Mouse (Mus musculus): ENCODE data around the gene Tnrc18. TPM values are rescaled to one million over a fixed set of nuclear protein-coding genes. Genes with fewer than 3 reads are reported as not detected.
A peak's percentile ranks its signal among the peaks of the same experiment; 100 is the strongest.

Tnrc18 gene
- total and polyA plus RNA-seq, 2 experiments from 2014 or later: 23.4 to 116 TPM

DNA sequence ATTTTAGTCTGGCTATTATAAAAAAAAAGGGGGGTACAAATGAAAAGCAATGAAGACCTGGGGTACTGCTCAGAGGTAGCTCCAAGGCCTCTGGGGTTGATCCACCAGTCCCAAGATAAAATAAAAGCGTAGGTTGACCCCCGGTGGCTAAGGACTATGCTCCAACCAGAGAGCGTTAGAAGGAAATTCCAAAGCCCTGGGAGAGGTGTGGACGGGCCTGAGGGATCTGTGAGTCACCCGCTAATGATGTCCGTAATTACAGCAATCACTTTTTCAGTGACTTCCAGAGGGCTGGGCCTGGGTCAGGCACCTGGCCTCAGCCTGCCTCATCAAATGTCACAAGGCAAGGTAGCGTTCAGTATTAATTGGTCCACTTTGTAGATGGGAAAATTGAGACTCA lies 9.8 kb downstream of the Tnrc18 start:
- Histone ChIP-seq H3K27me3 (ENCODE audit: insufficient read depth, low read length) (no peaks in the 10 kb centered on the region), H3K9ac (no peak overlapping the region), H3K4me1 (ENCODE audit: insufficient read depth) (peaks cover 41% of the 10 kb centered on the region), H3K4me3 (ENCODE audit: low read depth, low read length) (no peak overlapping the region), H3K27ac (ENCODE audit: low read depth, low read length) (no peak overlapping the region), H3K36me3 (ENCODE audit: insufficient read depth) (peaks cover 20% of the 10 kb centered on the region), H3K9me3 (ENCODE audit: low read length) (no peaks in the 10 kb centered on the region), H3K4me2 (ENCODE audit: low read depth) (no peak overlapping the region)
- WGBS: 76% methylated on average over 7 of the region's 7 CpGs
- no peak for ATAC-seq
- TF ChIP-seq CTCF (IDR thresholded peaks at IDR 0.05; ENCODE audit: low read depth): no peak
- no peak for DNase-seq

DNA sequence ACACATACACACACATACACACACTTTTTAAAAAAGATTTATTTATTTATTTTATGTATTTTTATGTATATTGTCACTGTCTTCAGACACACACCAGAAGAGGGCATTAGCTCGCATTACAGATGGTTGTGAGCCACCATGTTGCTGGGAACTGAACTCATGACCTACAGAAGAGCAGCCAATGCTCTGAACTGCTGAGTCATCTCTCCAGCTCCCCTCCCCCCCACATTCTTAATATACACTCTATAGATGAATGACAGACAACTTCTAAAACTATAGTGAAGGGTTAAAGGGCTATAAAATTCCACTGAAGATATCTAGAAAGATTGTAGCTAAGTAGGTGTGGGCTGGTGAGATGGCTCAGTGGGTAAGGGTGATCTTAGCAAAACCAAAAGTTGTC lies 13.7 kb downstream of the Tnrc18 start:
- Histone ChIP-seq H3K9me3 (ENCODE audit: low read length) (no peaks in the 10 kb centered on the region), H3K4me1 (ENCODE audit: insufficient read depth) (peaks cover 27% of the 10 kb centered on the region), H3K27ac (ENCODE audit: low read depth, low read length) (no peak overlapping the region), H3K27me3 (ENCODE audit: insufficient read depth, low read length) (no peaks in the 10 kb centered on the region), H3K4me3 (ENCODE audit: low read depth, low read length) (no peak overlapping the region), H3K9ac (no peak overlapping the region), H3K4me2 (ENCODE audit: low read depth) (no peak overlapping the region), H3K36me3 (ENCODE audit: insufficient read depth) (0 out of 2 replicates have a peak, but pooled peaks cover 7% of the 10 kb centered on the region)
- 83% methylated on average over 1 of the region's 1 CpGs for WGBS
- ATAC-seq (no peak), DNase-seq (no peak)
- no peak for TF ChIP-seq CTCF (IDR thresholded peaks at IDR 0.05; ENCODE audit: low read depth)

DNA sequence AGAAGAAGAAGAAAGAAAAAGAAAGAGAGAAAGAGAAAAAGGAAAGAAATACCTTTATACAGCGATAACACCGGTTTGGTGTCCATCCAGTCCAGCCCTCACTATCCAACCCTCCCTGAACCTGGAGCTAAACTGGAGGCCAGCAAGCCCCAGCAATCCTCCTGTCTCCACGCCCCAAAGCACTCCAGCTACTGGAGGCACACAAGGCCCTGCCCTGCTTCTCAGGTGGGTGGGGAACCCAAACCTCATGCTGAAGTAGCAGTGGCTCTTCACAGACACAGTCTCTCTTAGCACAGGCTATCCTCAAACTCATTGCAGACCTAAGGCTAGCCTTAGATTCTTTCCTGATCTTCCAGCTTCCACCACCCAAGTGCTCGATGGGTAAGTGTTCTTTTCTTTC lies 14.6 kb downstream of the Tnrc18 start:
- Histone ChIP-seq H3K27me3 (ENCODE audit: insufficient read depth, low read length) (no peaks in the 10 kb centered on the region), H3K4me2 (ENCODE audit: low read depth) (no peak overlapping the region), H3K4me3 (ENCODE audit: low read depth, low read length) (no peak overlapping the region), H3K4me1 (ENCODE audit: insufficient read depth) (peaks cover 30% of the 10 kb centered on the region), H3K9ac (no peak overlapping the region), H3K9me3 (ENCODE audit: low read length) (no peaks in the 10 kb centered on the region), H3K36me3 (ENCODE audit: insufficient read depth) (0 out of 2 replicates have a peak, but pooled peaks cover 7% of the 10 kb centered on the region), H3K27ac (ENCODE audit: low read depth, low read length) (peak overlapping the region; percentile 40; the same call in 1 of the 2 replicates)
- no peak for TF ChIP-seq CTCF (IDR thresholded peaks at IDR 0.05; ENCODE audit: low read depth)
- ATAC-seq (no peak), DNase-seq (no peak)
- WGBS: 65% methylated on average over 4 of the region's 4 CpGs

- H3K4me1 ChIP-seq (ENCODE audit: insufficient read depth): peaks cover 30% of the 10 kb centered on the region
- H3K27me3 ChIP-seq (ENCODE audit: insufficient read depth, low read length): no peaks in the 10 kb centered on the region
- peak overlapping the region; percentile 57 for H3K27ac ChIP-seq (ENCODE audit: low read depth, low read length)
- DNase-seq: no peak
- WGBS: 52% methylated on average over 2 of the region's 2 CpGs
- H3K36me3 ChIP-seq (ENCODE audit: insufficient read depth): 0 out of 2 replicates have a peak, but pooled peaks cover 7% of the 10 kb centered on the region
- H3K4me2 ChIP-seq (ENCODE audit: low read depth): peak overlapping the region; percentile 2
- H3K9ac ChIP-seq: no peak overlapping the region
- no peak overlapping the region for H3K4me3 ChIP-seq (ENCODE audit: low read depth, low read length)
- no peak for ATAC-seq
- no peak for TF ChIP-seq CTCF (IDR thresholded peaks at IDR 0.05; ENCODE audit: low read depth)
- H3K9me3 ChIP-seq (ENCODE audit: low read length): no peaks in the 10 kb centered on the region
These were observed 15.5 kb downstream of the Tnrc18 start for GRCm38 (mm10) chr5:142801977-142802376.

DNA sequence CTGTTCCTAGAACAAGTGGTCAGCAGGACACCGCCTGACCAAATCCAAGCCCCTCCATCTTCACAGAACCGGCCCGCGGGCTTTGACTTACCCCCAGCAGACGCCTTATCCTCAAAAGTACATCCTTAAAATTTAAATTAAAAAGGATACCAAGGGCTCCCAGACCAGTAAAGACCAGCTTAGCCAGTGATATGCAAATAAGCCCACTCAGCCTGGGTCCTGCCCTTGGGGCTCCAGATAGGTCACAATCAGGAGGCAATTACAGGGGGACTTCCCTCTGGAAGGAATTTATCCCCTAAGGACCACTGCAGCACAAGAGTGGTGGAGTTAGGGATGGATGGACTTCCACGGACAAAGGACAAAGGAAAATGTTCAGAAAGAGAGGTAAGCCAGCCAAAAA lies 16.8 kb downstream of the Tnrc18 start:
- TF ChIP-seq CTCF (IDR thresholded peaks at IDR 0.05; ENCODE audit: low read depth): no peak
- Histone ChIP-seq H3K27ac (ENCODE audit: low read depth, low read length) (no peak overlapping the region), H3K9me3 (ENCODE audit: low read length) (no peaks in the 10 kb centered on the region), H3K4me1 (ENCODE audit: insufficient read depth) (peaks cover 30% of the 10 kb centered on the region), H3K36me3 (ENCODE audit: insufficient read depth) (0 out of 2 replicates have a peak, but pooled peaks cover 4% of the 10 kb centered on the region), H3K4me2 (ENCODE audit: low read depth) (0 out of 2 replicates have a peak overlapping the region, but pooled peaks have one; percentile 2), H3K4me3 (ENCODE audit: low read depth, low read length) (no peak overlapping the region), H3K27me3 (ENCODE audit: insufficient read depth, low read length) (no peaks in the 10 kb centered on the region), H3K9ac (no peak overlapping the region)
- ATAC-seq: no peak
- no peak for DNase-seq
- WGBS: 12% methylated on average over 6 of the region's 6 CpGs

DNA sequence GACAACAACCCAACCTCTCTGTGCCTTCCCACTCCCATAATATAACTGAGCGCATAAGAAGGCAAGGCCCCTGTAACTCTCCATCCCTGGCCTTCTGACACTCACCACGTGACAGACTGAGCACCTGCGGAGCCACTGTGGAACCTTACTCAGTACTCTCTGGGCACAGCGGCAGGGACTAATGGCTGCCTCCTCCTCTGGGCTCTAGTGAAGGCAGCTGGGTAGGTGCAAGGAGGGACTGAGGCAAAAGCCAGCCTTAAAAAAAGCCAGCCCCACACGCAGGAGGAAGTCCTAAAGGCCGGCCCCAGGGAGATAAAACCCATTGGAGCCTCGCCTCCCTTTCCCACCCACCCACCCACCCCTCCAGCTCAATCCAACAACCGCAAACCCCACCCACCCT lies 17.3 kb downstream of the Tnrc18 start:
- ATAC-seq: no peak
- DNase-seq: no peak
- no peaks in the 10 kb centered on the region for H3K27me3 ChIP-seq (ENCODE audit: insufficient read depth, low read length)
- 22% methylated on average over 8 of the region's 8 CpGs for WGBS
- H3K4me1 ChIP-seq (ENCODE audit: insufficient read depth): peaks cover 30% of the 10 kb centered on the region
- H3K9ac ChIP-seq: no peak overlapping the region
- no peak for TF ChIP-seq CTCF (IDR thresholded peaks at IDR 0.05; ENCODE audit: low read depth)
- H3K36me3 ChIP-seq (ENCODE audit: insufficient read depth): 0 out of 2 replicates have a peak, but pooled peaks cover 4% of the 10 kb centered on the region
- H3K27ac ChIP-seq (ENCODE audit: low read depth, low read length): peak overlapping the region; percentile 6; the same call in 1 of the 2 replicates
- H3K4me2 ChIP-seq (ENCODE audit: low read depth): no peak overlapping the region
- no peaks in the 10 kb centered on the region for H3K9me3 ChIP-seq (ENCODE audit: low read length)
- H3K4me3 ChIP-seq (ENCODE audit: low read depth, low read length): no peak overlapping the region

DNA sequence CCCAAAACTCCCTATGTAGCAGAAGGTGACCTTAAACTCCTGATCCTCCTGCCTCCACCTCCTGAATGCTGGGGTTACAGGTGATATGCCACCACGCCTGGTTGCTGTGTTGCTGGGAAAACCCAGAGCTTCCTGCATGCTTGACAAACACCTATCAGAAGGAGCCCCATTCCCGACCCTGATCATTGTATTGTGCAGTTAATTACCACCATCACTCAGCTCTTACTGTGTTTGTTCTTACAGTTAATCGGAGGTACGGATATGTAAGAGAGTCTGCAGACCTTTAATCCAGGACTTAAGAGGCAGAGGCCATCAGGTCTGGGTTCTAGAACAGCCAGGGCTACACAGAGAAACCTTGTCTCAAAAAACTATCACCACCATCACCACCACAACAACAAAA lies 18.2 kb downstream of the Tnrc18 start:
- 40% methylated on average over 4 of the region's 4 CpGs for WGBS
- Histone ChIP-seq H3K4me1 (ENCODE audit: insufficient read depth) (peaks cover 26% of the 10 kb centered on the region), H3K36me3 (ENCODE audit: insufficient read depth) (0 out of 2 replicates have a peak, but pooled peaks cover 4% of the 10 kb centered on the region), H3K9me3 (ENCODE audit: low read length) (no peaks in the 10 kb centered on the region), H3K4me2 (ENCODE audit: low read depth) (no peak overlapping the region), H3K27ac (ENCODE audit: low read depth, low read length) (no peak overlapping the region; the same call in 1 of the 2 replicates), H3K9ac (no peak overlapping the region), H3K4me3 (ENCODE audit: low read depth, low read length) (no peak overlapping the region), H3K27me3 (ENCODE audit: insufficient read depth, low read length) (no peaks in the 10 kb centered on the region)
- DNase-seq (no peak), ATAC-seq (no peak)
- TF ChIP-seq CTCF (IDR thresholded peaks at IDR 0.05; ENCODE audit: low read depth): no peak
